Mouse (Mus musculus) limb, embryonic 10.5 days (tissue): ENCODE data around the gene Parp14. TPM values are rescaled to one million over a fixed set of nuclear protein-coding genes. Genes with fewer than 3 reads are reported as not detected.

Experiments
- DNase-seq: peaks from one replicate; pipeline ENCODE4 v3.0.0-alpha.2; 2017; ENCODE audit warnings: low spot score
- H3K27ac ChIP-seq: fragments of 300-500 bp; sonication (generic); 2 replicates; pipeline ENCODE4 v1.5.1; 2016; ENCODE audit warnings: mild to moderate bottlenecking
- H3K27me3 ChIP-seq: fragments of 300-500 bp; sonication (generic); 2 replicates; pipeline ENCODE4 v1.6.1; 2016; ENCODE audit warnings: low read depth, mild to moderate bottlenecking; ENCODE audit not compliant: poor library complexity, severe bottlenecking
- H3K36me3 ChIP-seq: fragments of 300-500 bp; sonication (generic); 2 replicates; pipeline ENCODE4 v1.6.1; 2016; ENCODE audit warnings: mild to moderate bottlenecking, moderate library complexity
- H3K4me1 ChIP-seq: fragments of 300-500 bp; sonication (generic); 2 replicates; pipeline ENCODE4 v1.6.1; 2016
- H3K4me3 ChIP-seq: fragments of 300-500 bp; sonication (generic); 2 replicates; pipeline ENCODE4 v1.5.1; 2016; ENCODE audit warnings: mild to moderate bottlenecking, moderate library complexity
- H3K9me3 ChIP-seq: fragments of 300-500 bp; sonication (generic); replicated peaks from 2 replicates; pipeline ENCODE4 v1.6.1; 2016; ENCODE audit warnings: mild to moderate bottlenecking
- WGBS: fragments of 180-500 bp; shearing (Covaris S2); methylation state at CpG from one replicate; pipeline ENCODE4 v1.1.7; 2016; 5-methylcytosine and 5-hydroxymethylcytosine counted together
- polyA plus RNA-seq: library from polyadenylated mRNA; unstranded; fragments of >200 nt; fragmentation: Nextera tagmentation; extraction: Ambion mirVana; gene quantifications from 2 replicates; pipeline ENCODE4 v1.2.1, GENCODE M21; 2016

Gene Parp14
- polyA plus RNA-seq, 1 experiment from 2014 or later: 0.24 TPM

GRCm38 (mm10) chr16:35806973-35807662 lies 64.2 kb downstream of the Parp14 start:
- no peak for DNase-seq
- peaks cover 21% of the 10 kb centered on the region for H3K36me3 ChIP-seq
- H3K4me3 ChIP-seq: no peak overlapping the region
- H3K9me3 ChIP-seq: no peaks in the 10 kb centered on the region
- no peaks in the 10 kb centered on the region for H3K4me1 ChIP-seq
- 90% methylated on average over 6 of the region's 6 CpGs for WGBS
- no peak overlapping the region for H3K27ac ChIP-seq
- no peaks in the 10 kb centered on the region for H3K27me3 ChIP-seq

GRCm38 (mm10) chr16:35803723-35804122 lies 67.6 kb downstream of the Parp14 start:
- Histone ChIP-seq H3K27me3 (no peaks in the 10 kb centered on the region), H3K4me3 (no peak overlapping the region), H3K4me1 (no peaks in the 10 kb centered on the region), H3K27ac (no peak overlapping the region), H3K36me3 (peaks cover 38% of the 10 kb centered on the region), H3K9me3 (no peaks in the 10 kb centered on the region)
- WGBS: 96% methylated on average over 4 of the region's 4 CpGs
- DNase-seq: no peak

GRCm38 (mm10) chr16:35802163-35802562 lies 69.2 kb downstream of the Parp14 start:
- no peaks in the 10 kb centered on the region for H3K4me1 ChIP-seq
- H3K36me3 ChIP-seq: peaks cover 46% of the 10 kb centered on the region
- no peak overlapping the region for H3K27ac ChIP-seq
- DNase-seq: no peak
- WGBS: 88% methylated on average over 7 of the region's 7 CpGs
- no peak overlapping the region for H3K4me3 ChIP-seq
- H3K27me3 ChIP-seq: no peaks in the 10 kb centered on the region
- no peaks in the 10 kb centered on the region for H3K9me3 ChIP-seq

GRCm38 (mm10) chr16:35791962-35792521 lies 79.3 kb downstream of the Parp14 start:
- peaks cover 41% of the 10 kb centered on the region for H3K36me3 ChIP-seq
- no peaks in the 10 kb centered on the region for H3K27me3 ChIP-seq
- H3K4me3 ChIP-seq: no peak overlapping the region
- H3K9me3 ChIP-seq: no peaks in the 10 kb centered on the region
- H3K27ac ChIP-seq: no peak overlapping the region
- H3K4me1 ChIP-seq: no peaks in the 10 kb centered on the region
- WGBS: 90% methylated on average over 6 of the region's 6 CpGs
- no peak for DNase-seq

GRCm38 (mm10) chr16:35788330-35788729 lies 83.0 kb downstream of the Parp14 start:
- Histone ChIP-seq H3K4me1 (no peaks in the 10 kb centered on the region), H3K27ac (no peak overlapping the region), H3K9me3 (no peaks in the 10 kb centered on the region), H3K36me3 (peaks cover 40% of the 10 kb centered on the region), H3K27me3 (no peaks in the 10 kb centered on the region), H3K4me3 (no peak overlapping the region)
- DNase-seq: no peak
- WGBS: 96% methylated on average over 6 of the region's 6 CpGs

- H3K27me3 ChIP-seq: no peaks in the 10 kb centered on the region
- DNase-seq: no peak
- H3K4me1 ChIP-seq: no peaks in the 10 kb centered on the region
- H3K4me3 ChIP-seq: no peak overlapping the region
- 92% methylated on average over 8 of the region's 8 CpGs for WGBS
- no peak overlapping the region for H3K27ac ChIP-seq
- H3K36me3 ChIP-seq: peaks cover 38% of the 10 kb centered on the region
- no peaks in the 10 kb centered on the region for H3K9me3 ChIP-seq
Observed at GRCm38 (mm10) chr16:35787568-35788189, 83.7 kb downstream of the Parp14 start.

- WGBS: 96% methylated on average over 6 of the region's 6 CpGs
- peaks cover 36% of the 10 kb centered on the region for H3K36me3 ChIP-seq
- no peak overlapping the region for H3K27ac ChIP-seq
- no peak overlapping the region for H3K4me3 ChIP-seq
- H3K9me3 ChIP-seq: no peaks in the 10 kb centered on the region
- H3K27me3 ChIP-seq: no peaks in the 10 kb centered on the region
- no peaks in the 10 kb centered on the region for H3K4me1 ChIP-seq
- no peak for DNase-seq
Observed at GRCm38 (mm10) chr16:35787163-35787562, 84.2 kb downstream of the Parp14 start.

- H3K4me1 ChIP-seq: no peaks in the 10 kb centered on the region
- no peak for DNase-seq
- H3K4me3 ChIP-seq: no peak overlapping the region
- H3K27ac ChIP-seq: no peak overlapping the region
- WGBS: 82% methylated on average over 7 of the region's 7 CpGs
- no peaks in the 10 kb centered on the region for H3K27me3 ChIP-seq
- H3K36me3 ChIP-seq: peaks cover 20% of the 10 kb centered on the region
- H3K9me3 ChIP-seq: no peaks in the 10 kb centered on the region
Observed at GRCm38 (mm10) chr16:35784134-35784725, 87.1 kb downstream of the Parp14 start.

GRCm38 (mm10) chr16:35783207-35783573 lies 88.2 kb downstream of the Parp14 start:
- Histone ChIP-seq H3K27me3 (no peaks in the 10 kb centered on the region), H3K4me3 (no peak overlapping the region), H3K27ac (no peak overlapping the region), H3K36me3 (peaks cover 11% of the 10 kb centered on the region), H3K9me3 (no peaks in the 10 kb centered on the region), H3K4me1 (no peaks in the 10 kb centered on the region)
- no peak for DNase-seq
- WGBS: 87% methylated on average over 3 of the region's 3 CpGs

Other genes with a start within 250 kb of the Parp14 start
- gene Dirc2, start 102.2 kb downstream of the Parp14 start, polyA plus RNA-seq: 10.7 and 13.3 TPM in 2 replicates
- 27.1 and 34.4 TPM in 2 replicates for gene Hspbap1, start 101.2 kb downstream of the Parp14 start, polyA plus RNA-seq
- gene Parp9, start 66.9 kb upstream of the Parp14 start, polyA plus RNA-seq: 1.5 and 2.5 TPM in 2 replicates
- 1.8 and 2.7 TPM in 2 replicates for gene Dtx3l, start 67.6 kb upstream of the Parp14 start, polyA plus RNA-seq
- gene Kpna1, start 107.2 kb upstream of the Parp14 start, polyA plus RNA-seq: 58.0 and 59.0 TPM in 2 replicates
- 5.0 and 8.3 TPM in 2 replicates for gene Wdr5b, start 169.6 kb upstream of the Parp14 start, polyA plus RNA-seq
- gene Fam162a, start 200.1 kb upstream of the Parp14 start, polyA plus RNA-seq: 353 and 424 TPM in 2 replicates
- 107 and 125 TPM in 2 replicates for gene Ccdc58, start 200.1 kb upstream of the Parp14 start, polyA plus RNA-seq